Mouse (Mus musculus): ENCODE data around the gene Gm884.

The Gm884 gene

GRCm38 (mm10) chr11:103621040-103621439 lies at the start of gene Gm884:
Gm884 (minus strand) TSS chr11:103621140.
- no peak for DNase-seq (ENCODE audit: low read depth, low spot score)

- no peak for DNase-seq (ENCODE audit: low read depth, low spot score)
Observed at GRCm38 (mm10) chr11:103666907-103667426, 46.0 kb upstream of the Gm884 start.

- peak; percentile 24 for DNase-seq (ENCODE audit: low read depth, low spot score)
Observed at GRCm38 (mm10) chr11:103666181-103666906, 45.4 kb upstream of the Gm884 start.

GRCm38 (mm10) chr11:103665695-103666094 lies 44.8 kb upstream of the Gm884 start:
- DNase-seq (ENCODE audit: low read depth, low spot score): no peak

GRCm38 (mm10) chr11:103663119-103663518 lies 42.2 kb upstream of the Gm884 start:
- DNase-seq (ENCODE audit: low read depth, low spot score): no peak

GRCm38 (mm10) chr11:103662546-103662945 lies 41.6 kb upstream of the Gm884 start:
- DNase-seq (ENCODE audit: low read depth, low spot score): no peak

- DNase-seq (ENCODE audit: low read depth, low spot score): no peak
Observed at GRCm38 (mm10) chr11:103661863-103662262, 40.9 kb upstream of the Gm884 start.

GRCm38 (mm10) chr11:103658189-103658588 lies 37.2 kb upstream of the Gm884 start:
- DNase-seq (ENCODE audit: low read depth, low spot score): no peak

GRCm38 (mm10) chr11:103656520-103656919 lies 35.6 kb upstream of the Gm884 start:
- peak; percentile 38 for DNase-seq (ENCODE audit: low read depth, low spot score)

- no peak for DNase-seq (ENCODE audit: low read depth, low spot score)
Observed at GRCm38 (mm10) chr11:103653359-103653965, 32.5 kb upstream of the Gm884 start.

GRCm38 (mm10) chr11:103651426-103651825 lies 30.5 kb upstream of the Gm884 start:
- no peak for DNase-seq (ENCODE audit: low read depth, low spot score)

GRCm38 (mm10) chr11:103649983-103650493 lies 29.1 kb upstream of the Gm884 start:
- no peak for DNase-seq (ENCODE audit: low read depth, low spot score)

GRCm38 (mm10) chr11:103649301-103649982 lies 28.5 kb upstream of the Gm884 start, which contains the start of gene Rprml:
Rprml (plus strand) TSS chr11:103649570.
- peak; percentile 12 for DNase-seq (ENCODE audit: low read depth, low spot score)

GRCm38 (mm10) chr11:103648656-103649055 lies 27.7 kb upstream of the Gm884 start:
- DNase-seq (ENCODE audit: low read depth, low spot score): no peak

- DNase-seq (ENCODE audit: low read depth, low spot score): peak; percentile 23
Observed at GRCm38 (mm10) chr11:103647921-103648620, 27.1 kb upstream of the Gm884 start.

GRCm38 (mm10) chr11:103646301-103646700 lies 25.4 kb upstream of the Gm884 start:
- peak; percentile 35 for DNase-seq (ENCODE audit: low read depth, low spot score)

- DNase-seq (ENCODE audit: low read depth, low spot score): peak; percentile 48
Observed at GRCm38 (mm10) chr11:103645731-103646130, 24.8 kb upstream of the Gm884 start.

- DNase-seq (ENCODE audit: low read depth, low spot score): no peak
Observed at GRCm38 (mm10) chr11:103643211-103643610, 22.3 kb upstream of the Gm884 start.

- DNase-seq (ENCODE audit: low read depth, low spot score): peak; percentile 84
Observed at GRCm38 (mm10) chr11:103639407-103639946, 18.5 kb upstream of the Gm884 start.

- no peak for DNase-seq (ENCODE audit: low read depth, low spot score)
Observed at GRCm38 (mm10) chr11:103638790-103639189, 17.9 kb upstream of the Gm884 start, which contains the start of gene Lyzl6. Lyzl6 (minus strand) TSS chr11:103638890.

- no peak for DNase-seq (ENCODE audit: low read depth, low spot score)
Observed at GRCm38 (mm10) chr11:103636261-103636660, 15.3 kb upstream of the Gm884 start.
